Mouse (Mus musculus): ENCODE measurements at regions not wholly inside any gene's neighbourhood (a gene's known extent, or its start where the extent isn't known, plus 50 kb on each side); places are given as distances from the start of the nearest gene placed in this dataset.

- no peak for DNase-seq (ENCODE audit: low spot score)
- ATAC-seq (ENCODE audit: low read depth) = no peak
- 79% methylated on average over 2 of the region's 2 CpGs for WGBS
- H3K4me1 ChIP-seq (ENCODE audit: control insufficient read depth, insufficient read depth, low read length) = no peaks in the 10 kb centered on the region
- no peaks in the 10 kb centered on the region for H3K9me3 ChIP-seq (ENCODE audit: control insufficient read depth, low read length)
- H3K9ac ChIP-seq (ENCODE audit: low read depth, low read length) = no peak overlapping the region
- H3K27ac ChIP-seq (replicated peaks; ENCODE audit: low read depth, low read length) = no peak overlapping the region
- H3K4me3 ChIP-seq (ENCODE audit: low read depth, low read length) = no peak overlapping the region
- no peaks in the 10 kb centered on the region for H3K27me3 ChIP-seq (replicated peaks; ENCODE audit: control insufficient read depth, insufficient read depth, low read length)
- H3K4me2 ChIP-seq (ENCODE audit: low read depth, low read length) = no peak overlapping the region
- H3K36me3 ChIP-seq (ENCODE audit: control insufficient read depth, insufficient read depth, low read length) = no peaks in the 10 kb centered on the region
Measured at GRCm38 (mm10) chr3:6681411-6681810, 61.2 kb upstream of the 1700008P02Rik start.

- no peak overlapping the region for H3K4me3 ChIP-seq (ENCODE audit: low read depth, low read length)
- no peaks in the 10 kb centered on the region for H3K4me1 ChIP-seq (ENCODE audit: control insufficient read depth, insufficient read depth, low read length)
- H3K9me3 ChIP-seq (ENCODE audit: control insufficient read depth, low read length) = no peaks in the 10 kb centered on the region
- no peak for ATAC-seq (ENCODE audit: low read depth)
- H3K36me3 ChIP-seq (ENCODE audit: control insufficient read depth, insufficient read depth, low read length) = no peaks in the 10 kb centered on the region
- no peak overlapping the region for H3K27ac ChIP-seq (replicated peaks; ENCODE audit: low read depth, low read length)
- WGBS = 90% methylated on average over 4 of the region's 4 CpGs
- no peak overlapping the region for H3K9ac ChIP-seq (ENCODE audit: low read depth, low read length)
- H3K27me3 ChIP-seq (replicated peaks; ENCODE audit: control insufficient read depth, insufficient read depth, low read length) = no peaks in the 10 kb centered on the region
- no peak overlapping the region for H3K4me2 ChIP-seq (ENCODE audit: low read depth, low read length)
- no peak for DNase-seq (ENCODE audit: low spot score)
Measured at GRCm38 (mm10) chr3:6676382-6676781, 56.1 kb upstream of the 1700008P02Rik start.

GRCm38 (mm10) chr3:6675354-6675753, 55.1 kb upstream of the 1700008P02Rik start:
- H3K4me3 ChIP-seq (ENCODE audit: low read depth, low read length) = no peak overlapping the region
- no peak overlapping the region for H3K4me2 ChIP-seq (ENCODE audit: low read depth, low read length)
- ATAC-seq (ENCODE audit: low read depth) = 0 out of 2 replicates have a peak, but pooled peaks have one; percentile 55
- no peaks in the 10 kb centered on the region for H3K36me3 ChIP-seq (ENCODE audit: control insufficient read depth, insufficient read depth, low read length)
- no peak overlapping the region for H3K9ac ChIP-seq (ENCODE audit: low read depth, low read length)
- H3K9me3 ChIP-seq (ENCODE audit: control insufficient read depth, low read length) = no peaks in the 10 kb centered on the region
- no peaks in the 10 kb centered on the region for H3K4me1 ChIP-seq (ENCODE audit: control insufficient read depth, insufficient read depth, low read length)
- WGBS = 47% methylated on average over 3 of the region's 3 CpGs
- H3K27ac ChIP-seq (replicated peaks; ENCODE audit: low read depth, low read length) = no peak overlapping the region
- peak; percentile 16 for DNase-seq (ENCODE audit: low spot score)
- H3K27me3 ChIP-seq (replicated peaks; ENCODE audit: control insufficient read depth, insufficient read depth, low read length) = no peaks in the 10 kb centered on the region

Data from embryonic facial prominence, embryonic 14.5 days (tissue).